Mouse (Mus musculus) hindbrain, embryonic 16.5 days (tissue): Measurements from ENCODE around the gene Acta1. TPM values are rescaled to one million over a fixed set of nuclear protein-coding genes. Genes with fewer than 3 reads are reported as not detected.

Source experiments
- ATAC-seq: fragments of 200-750 bp; cut with Nextera tagmentation; 2 replicates; pipeline ENCODE4 v1.8.0; 2017; ENCODE audit warnings: moderate TSS enrichment, moderate library complexity
- H3K27ac ChIP-seq: fragments of 300-500 bp; sonication (generic); 2 replicates; pipeline ENCODE4 v1.5.1; 2014; ENCODE audit warnings: low read depth, mild to moderate bottlenecking, control low read depth, low read length, moderate library complexity
- H3K27me3 ChIP-seq: fragments of 300-500 bp; sonication (generic); replicated peaks from 2 replicates; pipeline ENCODE4 v1.6.1; 2014; ENCODE audit warnings: low read length; ENCODE audit not compliant: control insufficient read depth, insufficient read depth
- H3K36me3 ChIP-seq: fragments of 300-500 bp; sonication (generic); 2 replicates; pipeline ENCODE4 v1.6.1; 2014; ENCODE audit warnings: mild to moderate bottlenecking, low read length, moderate library complexity, mixed read lengths; ENCODE audit not compliant: control insufficient read depth, insufficient read depth
- H3K4me1 ChIP-seq: fragments of 300-500 bp; sonication (generic); 2 replicates; pipeline ENCODE4 v1.6.1; 2014; ENCODE audit warnings: low read depth, low read length; ENCODE audit not compliant: control insufficient read depth, insufficient read depth
- H3K4me2 ChIP-seq: fragments of 300-500 bp; sonication (generic); 2 replicates; pipeline ENCODE4 v1.6.1; 2014; ENCODE audit warnings: mild to moderate bottlenecking, low read length, control low read depth, moderate library complexity
- H3K4me3 ChIP-seq: fragments of 300-500 bp; sonication (generic); 2 replicates; pipeline ENCODE4 v1.5.1; 2014; ENCODE audit warnings: mild to moderate bottlenecking, low read length, control low read depth, moderate library complexity
- H3K9ac ChIP-seq: fragments of 300-500 bp; sonication (generic); 2 replicates; pipeline ENCODE4 v1.6.1; 2014; ENCODE audit warnings: low read depth, mild to moderate bottlenecking, control low read depth, low read length, moderate library complexity
- H3K9me3 ChIP-seq: fragments of 300-500 bp; sonication (generic); 2 replicates; pipeline ENCODE4 v1.6.1; 2014; ENCODE audit warnings: mild to moderate bottlenecking, low read length, moderate library complexity; ENCODE audit not compliant: control insufficient read depth
- WGBS: fragments of 180-500 bp; shearing (Covaris S2); extraction: QIAGEN DNeasy Blood & Tissue Kit; methylation state at CpG from one replicate; pipeline ENCODE4 v1.1.7; 2014; 5-methylcytosine and 5-hydroxymethylcytosine counted together
- polyA plus RNA-seq: library from polyadenylated mRNA; unstranded; fragments of >200 nt; fragmentation: Nextera tagmentation; extraction: Ambion mirVana; gene quantifications from 2 replicates; pipeline ENCODE4 v1.2.1, GENCODE M21; 2015

Acta1 gene
- polyA plus RNA-seq, 1 experiment from 2014 or later, result 11.8 TPM

GRCm38 (mm10) chr8:123898576-123898975 is 4.0 kb upstream of the Acta1 start:
- peaks cover 13% of the 10 kb centered on the region for H3K27me3 ChIP-seq
- H3K4me3 ChIP-seq, result no peak overlapping the region
- ATAC-seq, result no peak
- no peaks in the 10 kb centered on the region for H3K9me3 ChIP-seq
- H3K4me2 ChIP-seq, result no peak overlapping the region
- peaks cover 12% of the 10 kb centered on the region for H3K36me3 ChIP-seq
- 84% methylated on average over 5 of the region's 5 CpGs for WGBS
- no peaks in the 10 kb centered on the region for H3K4me1 ChIP-seq
- H3K9ac ChIP-seq, result no peak overlapping the region
- no peak overlapping the region for H3K27ac ChIP-seq

DNA sequence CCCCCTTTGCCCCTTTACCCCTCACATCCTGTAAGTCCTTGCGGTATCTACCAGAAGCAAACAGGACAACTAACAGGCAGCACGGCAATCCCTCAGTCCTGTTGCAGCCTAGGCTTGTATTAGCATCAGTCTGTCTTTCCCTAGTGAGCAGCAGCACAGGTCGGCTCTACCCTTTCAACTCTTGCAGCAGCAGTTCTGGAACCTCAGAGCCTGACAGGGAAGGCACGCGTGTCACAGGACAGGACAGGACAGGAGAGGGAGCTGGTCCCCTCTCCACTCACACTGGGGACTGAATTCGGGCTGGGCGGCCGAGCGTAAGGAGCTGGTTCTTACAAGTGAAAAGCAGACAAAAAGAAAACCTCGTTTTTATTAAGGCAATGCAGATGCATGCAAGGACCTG is 2.2 kb upstream of the Acta1 start:
- Histone ChIP-seq H3K4me1 (peaks cover 6% of the 10 kb centered on the region), H3K27me3 (peaks cover 18% of the 10 kb centered on the region), H3K4me2 (no peak overlapping the region), H3K4me3 (no peak overlapping the region), H3K9me3 (no peaks in the 10 kb centered on the region), H3K9ac (no peak overlapping the region), H3K36me3 (peaks cover 8% of the 10 kb centered on the region), H3K27ac (no peak overlapping the region)
- WGBS, result 50% methylated on average over 10 of the region's 10 CpGs
- no peak for ATAC-seq

- Histone ChIP-seq H3K27ac (no peak overlapping the region), H3K4me1 (peaks cover 6% of the 10 kb centered on the region), H3K4me2 (no peak overlapping the region), H3K9ac (no peak overlapping the region), H3K27me3 (peaks cover 18% of the 10 kb centered on the region), H3K9me3 (no peaks in the 10 kb centered on the region), H3K4me3 (no peak overlapping the region), H3K36me3 (peaks cover 5% of the 10 kb centered on the region)
- ATAC-seq, result no peak
- WGBS, result 63% methylated on average over 14 of the region's 14 CpGs
Measured at GRCm38 (mm10) chr8:123896366-123896761, 1.8 kb upstream of the Acta1 start.

DNA sequence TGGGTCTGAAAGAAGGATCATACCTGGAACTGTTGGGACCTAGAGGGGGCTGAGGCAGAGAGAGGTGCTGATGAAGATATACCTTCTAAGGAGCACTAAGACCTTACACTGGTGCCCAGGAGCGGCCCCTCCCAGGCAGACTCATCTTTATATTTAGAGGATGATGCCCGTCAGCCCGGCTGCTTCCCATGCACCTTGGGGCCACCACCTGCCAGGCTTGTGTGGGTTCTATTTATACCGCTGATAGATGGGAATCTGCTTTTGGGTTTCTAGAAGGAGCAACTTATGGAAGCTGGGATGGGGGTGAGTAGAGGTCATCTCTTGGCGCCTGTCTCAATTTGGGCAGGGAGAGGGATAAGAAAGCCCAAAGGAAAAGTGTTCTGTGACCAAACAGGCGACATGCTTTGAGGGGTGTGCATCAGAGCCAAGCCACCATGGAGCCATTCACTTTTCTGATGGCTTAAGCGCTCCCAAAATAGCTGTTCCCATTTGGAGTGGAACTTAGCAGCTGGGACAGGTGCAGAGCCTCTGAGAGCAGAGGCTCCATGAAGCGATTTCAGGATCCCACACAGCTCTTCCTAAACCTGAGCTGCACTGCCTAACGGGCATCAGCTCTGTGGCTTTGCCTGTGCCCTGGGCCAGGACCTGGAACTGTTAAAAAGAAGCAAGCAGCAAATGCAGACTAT is 1.3 kb upstream of the Acta1 start:
- H3K4me3 ChIP-seq, result no peak overlapping the region
- peaks cover 18% of the 10 kb centered on the region for H3K27me3 ChIP-seq
- no peak for ATAC-seq
- peaks cover 6% of the 10 kb centered on the region for H3K4me1 ChIP-seq
- H3K36me3 ChIP-seq, result 0 out of 2 replicates have a peak, but pooled peaks cover 4% of the 10 kb centered on the region
- no peak overlapping the region for H3K9ac ChIP-seq
- no peaks in the 10 kb centered on the region for H3K9me3 ChIP-seq
- 68% methylated on average over 9 of the region's 9 CpGs for WGBS
- no peak overlapping the region for H3K27ac ChIP-seq
- H3K4me2 ChIP-seq, result no peak overlapping the region

GRCm38 (mm10) chr8:123895230-123895629 is 679 bp upstream of the Acta1 start:
- H3K27me3 ChIP-seq, result peaks cover 20% of the 10 kb centered on the region
- no peak for ATAC-seq
- 83% methylated on average over 4 of the region's 4 CpGs for WGBS

GRCm38 (mm10) chr8:123893413-123893812 is 1.1 kb downstream of the Acta1 start:
- H3K9ac ChIP-seq, result no peak overlapping the region
- H3K4me3 ChIP-seq, result no peak overlapping the region
- H3K4me1 ChIP-seq, result peaks cover 6% of the 10 kb centered on the region
- ATAC-seq, result no peak
- no peak overlapping the region for H3K4me2 ChIP-seq
- no peaks in the 10 kb centered on the region for H3K9me3 ChIP-seq
- no peak overlapping the region for H3K27ac ChIP-seq
- WGBS, result 85% methylated on average over 11 of the region's 11 CpGs
- H3K27me3 ChIP-seq, result peaks cover 20% of the 10 kb centered on the region
- no peaks in the 10 kb centered on the region for H3K36me3 ChIP-seq

More at GRCm38 (mm10) chr8:123895230-123895629, 679 bp upstream of the Acta1 start:
- H3K9me3 ChIP-seq, result no peaks in the 10 kb centered on the region
- no peaks in the 10 kb centered on the region for H3K36me3 ChIP-seq
- peaks cover 6% of the 10 kb centered on the region for H3K4me1 ChIP-seq
- no peak overlapping the region for H3K4me3 ChIP-seq
- H3K27ac ChIP-seq, result no peak overlapping the region
- no peak overlapping the region for H3K9ac ChIP-seq
- H3K4me2 ChIP-seq, result no peak overlapping the region

GRCm38 (mm10) chr8:123892586-123893155 is 1.9 kb downstream of the Acta1 start:
- ATAC-seq, result peak; percentile 52
- Histone ChIP-seq H3K4me1 (peaks cover 6% of the 10 kb centered on the region), H3K4me3 (peak overlapping the region; percentile 51), H3K36me3 (no peaks in the 10 kb centered on the region), H3K27me3 (peaks cover 20% of the 10 kb centered on the region), H3K4me2 (peak overlapping the region; percentile 81), H3K9ac (peak overlapping the region; percentile 72), H3K27ac (peak overlapping the region; percentile 74), H3K9me3 (no peaks in the 10 kb centered on the region)
- 9% methylated on average over 30 of the region's 30 CpGs for WGBS

- H3K4me2 ChIP-seq, result peak overlapping the region; percentile 81
- 1% methylated on average over 46 of the region's 49 CpGs for WGBS
- H3K27me3 ChIP-seq, result peaks cover 20% of the 10 kb centered on the region
- H3K4me3 ChIP-seq, result peak overlapping the region; percentile 51
- ATAC-seq, result peak; percentile 92
- H3K9ac ChIP-seq, result peak overlapping the region; percentile 72
- no peaks in the 10 kb centered on the region for H3K36me3 ChIP-seq
- peak overlapping the region; percentile 84 for H3K27ac ChIP-seq
- H3K9me3 ChIP-seq, result no peaks in the 10 kb centered on the region
- H3K4me1 ChIP-seq, result peaks cover 6% of the 10 kb centered on the region
Measured at GRCm38 (mm10) chr8:123891883-123892585, 2.5 kb downstream of the Acta1 start.

DNA sequence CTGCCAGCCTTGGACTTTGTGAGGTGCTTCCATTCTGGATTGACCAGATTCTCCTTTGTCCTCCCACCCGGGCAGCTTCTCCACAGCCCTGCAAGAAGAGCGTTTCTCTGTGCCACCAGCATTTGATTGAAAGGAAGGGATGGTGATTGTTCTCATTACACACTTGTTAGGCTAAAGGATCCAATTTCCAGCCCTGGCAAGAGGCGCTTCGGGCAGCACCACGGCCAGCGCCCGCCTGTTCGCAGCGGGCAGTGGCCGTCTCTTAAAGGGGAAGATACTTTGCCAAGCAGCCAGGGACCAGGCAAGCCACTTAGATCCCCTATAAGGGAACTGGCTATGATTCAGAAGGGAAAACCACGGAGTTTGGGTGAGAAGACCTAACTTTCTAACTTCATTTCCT is 3.3 kb downstream of the Acta1 start:
- Histone ChIP-seq H3K9ac (peak overlapping the region; percentile 72), H3K36me3 (no peaks in the 10 kb centered on the region), H3K4me2 (peak overlapping the region; percentile 81), H3K27me3 (peaks cover 22% of the 10 kb centered on the region), H3K9me3 (no peaks in the 10 kb centered on the region), H3K4me3 (peak overlapping the region; percentile 51), H3K27ac (peak overlapping the region; percentile 84), H3K4me1 (peaks cover 6% of the 10 kb centered on the region)
- no peak for ATAC-seq
- WGBS, result 0% methylated on average over 11 of the region's 11 CpGs
